Mouse (Mus musculus) stomach, postnatal 0 days (tissue): Measurements from ENCODE around the gene Pimreg.

Source experiments
- CTCF ChIP-seq: IDR thresholded peaks from 2 replicates; pipeline ENCODE4 v1.5.1; 2016; ENCODE audit warnings: antibody characterized with exemption, low read depth, mild to moderate bottlenecking, moderate library complexity
- EP300 ChIP-seq: optimal IDR thresholded peaks from 2 replicates; pipeline ENCODE3; 2016; ENCODE audit warnings: antibody characterized with exemption

DNA sequence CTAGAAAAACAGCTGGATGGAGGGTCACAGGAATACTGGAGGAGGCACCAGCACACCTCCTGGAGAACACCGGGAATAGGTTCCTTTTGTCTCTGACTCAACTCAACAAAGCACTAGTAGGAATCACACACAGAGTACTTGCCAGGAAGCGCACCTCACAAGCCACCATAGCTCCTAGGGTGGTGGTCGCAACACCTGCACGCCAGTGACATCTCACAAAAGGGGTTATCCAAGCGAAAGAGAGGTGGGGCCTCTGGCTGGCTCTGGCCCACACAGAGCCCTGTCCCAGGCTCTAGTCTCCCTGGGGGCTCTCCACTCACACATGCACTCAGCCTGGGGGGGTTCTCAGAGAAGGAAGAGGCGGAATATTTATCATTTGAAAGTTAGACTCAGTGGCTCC lies 6.9 kb downstream of the Pimreg start:
- TF ChIP-seq CTCF (no peak), EP300 (no peak)
